10 mouse cellular contexts compared by ENCODE assay signal in genomic region chr3:138053969-138054368, GRCm38 (mm10). TPM values are rescaled to one million over a fixed set of nuclear protein-coding genes. Genes with fewer than 3 reads are reported as not detected.
DNase-seq lines count a peak whose midpoint lies in the region; ATAC-seq lines count a peak whose summit lies in the region.
"Had no signal": no experiment of that assay in that cellular context is flagged by ENCODE, and none has a peak within 500 bp of the region (broad histone marks: within the 10 kb centered on the region; RNA-seq: fewer than 3 reads in every experiment).

No protein-coding gene starts in this region.

- peak overlapping the region; percentile 56 for H3K4me2 ChIP-seq in heart, embryonic 14.5 days (ENCODE audit: low read length)
- H3K4me2 ChIP-seq in hindbrain, embryonic 11.5 days (replicated peaks; ENCODE audit: low read depth, low read length) = no peak overlapping the region

- ATAC-seq in frontal cortex, adult (ENCODE audit: low TSS enrichment) = peak; percentile 65
- peak; percentile 91 for ATAC-seq in heart, embryonic 14.5 days (ENCODE audit: insufficient number of reproducible peaks, insufficient read depth, low FRiP score, low read depth)
- ATAC-seq in erythroid progenitor cell, adult 5-6 weeks (replicated peaks; ENCODE audit: low FRiP score, poor library complexity, severe bottlenecking) = no peak
- ATAC-seq in hindbrain, embryonic 11.5 days (ENCODE audit: low FRiP score) = no peak

- no peak for DNase-seq in frontal cortex, postnatal 14 days (ENCODE audit: low spot score in 2 of 2)
- peak; percentile 25 for DNase-seq in urinary bladder, postnatal 14 days (ENCODE audit: low spot score)
- DNase-seq in urinary bladder, adult 18-20 months (ENCODE audit: low spot score in 2 of 2) = no peak
- DNase-seq in ovary, postnatal 36 days (ENCODE audit: low spot score) = no peak
- DNase-seq in hindbrain, embryonic 11.5 days (ENCODE audit: low spot score) = no peak
- DNase-seq: left cerebral cortex, postnatal 4 days; thymus, adult 18-20 months had no signal

- WGBS in heart, embryonic 14.5 days = 9% methylated on average over 4 of the region's 4 CpGs
- WGBS in hindbrain, embryonic 11.5 days = 55% methylated on average over 4 of the region's 4 CpGs

- H3K9me3 ChIP-seq in heart, embryonic 14.5 days (ENCODE audit: control insufficient read depth, low read length) = no peaks in the 10 kb centered on the region
- H3K9me3 ChIP-seq in hindbrain, embryonic 11.5 days (ENCODE audit: control insufficient read depth, low read length) = no peaks in the 10 kb centered on the region

- no peaks in the 10 kb centered on the region for H3K27me3 ChIP-seq in heart, embryonic 14.5 days (ENCODE audit: control insufficient read depth, insufficient read depth, low read length)
- H3K27me3 ChIP-seq in hindbrain, embryonic 11.5 days (ENCODE audit: control insufficient read depth, insufficient read depth, low read length) = no peaks in the 10 kb centered on the region

- H3K4me1 ChIP-seq in heart, embryonic 14.5 days (ENCODE audit: control insufficient read depth in 2 of 2, insufficient read depth in 2 of 2, low read length in 2 of 2) = peaks cover 19 to 30% of the 10 kb centered on the region in 2 experiments; a peak in 3 of 4 replicates
- H3K4me1 ChIP-seq in hindbrain, embryonic 11.5 days (replicated peaks; ENCODE audit: control insufficient read depth, insufficient read depth, low read length) = no peaks in the 10 kb centered on the region

- H3K9ac ChIP-seq in heart, embryonic 14.5 days (ENCODE audit: low read length) = peak overlapping the region; percentile 68
- no peak overlapping the region for H3K9ac ChIP-seq in hindbrain, embryonic 11.5 days (ENCODE audit: low read depth, low read length)

- peak overlapping the region; percentile 6 to 11; a peak in 1 of 4 replicates for H3K4me3 ChIP-seq in heart, embryonic 14.5 days (ENCODE audit: control insufficient read depth in 1 of 2, insufficient read depth in 1 of 2, low read depth in 1 of 2, low read length in 2 of 2)
- H3K4me3 ChIP-seq in hindbrain, embryonic 11.5 days (ENCODE audit: low read depth, low read length) = no peak overlapping the region

- no peaks in the 10 kb centered on the region for H3K36me3 ChIP-seq in heart, embryonic 14.5 days (ENCODE audit: control insufficient read depth, insufficient read depth, low read length)
- H3K36me3 ChIP-seq in hindbrain, embryonic 11.5 days (ENCODE audit: control insufficient read depth, insufficient read depth, low read length) = no peaks in the 10 kb centered on the region

- peak overlapping the region; percentile 99 for H3K27ac ChIP-seq in heart, embryonic 14.5 days (replicated peaks in 1 of 2; ENCODE audit: control insufficient read depth in 1 of 2, insufficient read depth in 1 of 2, low read depth in 2 of 2, low read length in 2 of 2)
- no peak overlapping the region for H3K27ac ChIP-seq in hindbrain, embryonic 11.5 days (ENCODE audit: low read depth, low read length)

RNA-seq across cellular contexts. Expression of gene 1110002E22Rik, which starts 10.9 kb away (rescaled TPM):
- 16.5 and 18.7 TPM in 2 replicates for polyA plus RNA-seq in heart, embryonic 14.5 days (2014; fragmentation: Nextera tagmentation; extraction: Ambion mirVana)
- total RNA-seq in erythroid progenitor cell, adult 5-6 weeks (2015; ENCODE audit: low replicate concordance) = not detected in 2 replicates
- total RNA-seq in erythroid progenitor cell, adult 5-6 weeks (2017; ENCODE audit: low replicate concordance) = not detected in 2 replicates
- polyA plus RNA-seq in hindbrain, embryonic 11.5 days (2014; fragmentation: Nextera tagmentation; extraction: Ambion mirVana) = 0.17 and 0.20 TPM in 2 replicates

RNA-seq across cellular contexts. Expression of gene Gm5105, which starts 13.2 kb away (rescaled TPM):
- polyA plus RNA-seq in heart, embryonic 14.5 days (2014; fragmentation: Nextera tagmentation; extraction: Ambion mirVana) = 0.57 and 0.89 TPM in 2 replicates
- total RNA-seq in erythroid progenitor cell, adult 5-6 weeks (2015; ENCODE audit: low replicate concordance) = not detected in 2 replicates
- not detected in 2 replicates for total RNA-seq in erythroid progenitor cell, adult 5-6 weeks (2017; ENCODE audit: low replicate concordance)
- polyA plus RNA-seq in hindbrain, embryonic 11.5 days (2014; fragmentation: Nextera tagmentation; extraction: Ambion mirVana) = not detected in 2 replicates
- total RNA-seq: left cerebral cortex, postnatal 4 days had no signal

Comparison
In these comparisons a context has a peak if more than half of its experiments do, and no peak if none do; other contexts are left out.
1. ATAC-seq: peak in frontal cortex, adult (single experiment) and heart, embryonic 14.5 days (single experiment); none in erythroid progenitor cell, adult 5-6 weeks (single experiment) and hindbrain, embryonic 11.5 days (single experiment).
2. RNA of gene 1110002E22Rik, which starts 10.9 kb away (polyA plus RNA-seq): 16.5 to 18.7 TPM in heart, embryonic 14.5 days; 0.17 to 0.20 TPM in hindbrain, embryonic 11.5 days; every median in the first group is over 10 times any median in the second.